Mouse (Mus musculus): ENCODE measurements around the gene Tacr1.
"Not testable (repeated sequence)": the region's sequence is repeated elsewhere in the genome, so short reads cannot be mapped to it uniquely, and the experiment has no call there.

Tacr1 gene

GRCm38 (mm10) chr6:82401595-82402451, at the start of gene Tacr1:
TSS of gene Tacr1 (plus strand) at chr6:82402334.
- POLR2A ChIA-PET, result interaction anchor here in 3 of 4 experiments (0.6 to 1.3 kb wide), 8 partner anchors 14 to 621 kb away, joined by 3 to 7 read pairs (median 3); no protein-coding TSS in a partner anchor
- CTCF ChIA-PET, result interaction anchor here (0.6 to 2.2 kb wide), 17 partner anchors 12 to 515 kb away, joined by 3 to 12 read pairs (median 5); no protein-coding TSS in a partner anchor

GRCm38 (mm10) chr6:82376144-82376543, 26.0 kb upstream of the Tacr1 start:
- CTCF ChIA-PET, result interaction anchor here in 1 of 4 experiments (0.6 kb wide), 1 partner anchor 24 kb away, joined by 3 read pairs; no protein-coding TSS in a partner anchor
- POLR2A ChIA-PET, result no interaction called here

GRCm38 (mm10) chr6:82383556-82383955, 18.6 kb upstream of the Tacr1 start:
- ChIA-PET CTCF (interaction anchor here (0.5 to 1.7 kb wide), 17 partner anchors 10 to 986 kb away, joined by 3 to 11 read pairs (median 3); no protein-coding TSS in a partner anchor), POLR2A (no interaction called here)

- POLR2A ChIA-PET, result interaction anchor here in 2 of 4 experiments (0.6 to 1.3 kb wide), 5 partner anchors 13 to 250 kb away, joined by 3 to 11 read pairs (median 3); no protein-coding TSS in a partner anchor
- CTCF ChIA-PET, result interaction anchor here in 3 of 4 experiments (0.7 to 2.2 kb wide), 19 partner anchors 11 to 515 kb away, joined by 3 to 12 read pairs (median 4); no protein-coding TSS in a partner anchor
Observed at GRCm38 (mm10) chr6:82402501-82403495, 664 bp downstream of the Tacr1 start.

GRCm38 (mm10) chr6:82418367-82418766, 16.2 kb downstream of the Tacr1 start:
- POLR2A ChIA-PET, result interaction anchor here in 1 of 4 experiments (1.3 to 1.5 kb wide), 2 partner anchors 15 kb away, joined by 3 read pairs; no protein-coding TSS in a partner anchor
- CTCF ChIA-PET, result interaction anchor here (0.5 to 1.7 kb wide), 22 partner anchors 10 to 525 kb away, joined by 3 to 12 read pairs (median 3); partner anchors contain the start of gene Tacr1 (in 1 of the 4)

- ChIA-PET CTCF (interaction anchor here in 1 of 4 experiments (1.3 kb wide), 1 partner anchor 444 kb away, joined by 3 read pairs; no protein-coding TSS in a partner anchor), POLR2A (interaction anchor here in 1 of 4 experiments (1.3 kb wide), 1 partner anchor 38 kb away, joined by 3 read pairs; no protein-coding TSS in a partner anchor)
Observed at GRCm38 (mm10) chr6:82420222-82420621, 18.1 kb downstream of the Tacr1 start.

GRCm38 (mm10) chr6:82428890-82429289, 26.8 kb downstream of the Tacr1 start:
- CTCF ChIA-PET, result interaction anchor here in 2 of 4 experiments (0.7 to 1.3 kb wide), 6 partner anchors 11 to 453 kb away, joined by 3 to 5 read pairs (median 4); no protein-coding TSS in a partner anchor
- POLR2A ChIA-PET, result interaction anchor here in 1 of 4 experiments (0.8 kb wide), 1 partner anchor 284 kb away, joined by 4 read pairs; no protein-coding TSS in a partner anchor

GRCm38 (mm10) chr6:82429766-82430165, 27.6 kb downstream of the Tacr1 start:
- POLR2A ChIA-PET, result interaction anchor here in 1 of 4 experiments (0.7 kb wide), 1 partner anchor 323 kb away, joined by 3 read pairs; no protein-coding TSS in a partner anchor
- CTCF ChIA-PET, result no interaction called here

GRCm38 (mm10) chr6:82437174-82437573, 35.0 kb downstream of the Tacr1 start:
- POLR2A ChIA-PET, result no interaction called here
- CTCF ChIA-PET, result no interaction called here

- POLR2A ChIA-PET, result not testable (repeated sequence)
Observed at GRCm38 (mm10) chr6:82452206-82453095, 50.3 kb downstream of the Tacr1 start.

GRCm38 (mm10) chr6:82455245-82455644, 53.1 kb downstream of the Tacr1 start:
- ChIA-PET CTCF (no interaction called here), POLR2A (no interaction called here)

More at GRCm38 (mm10) chr6:82452206-82453095, 50.3 kb downstream of the Tacr1 start:
- CTCF ChIA-PET, result not testable (repeated sequence)

- POLR2A ChIA-PET, result no interaction called here
- CTCF ChIA-PET, result no interaction called here
Observed at GRCm38 (mm10) chr6:82457163-82457763, 55.1 kb downstream of the Tacr1 start.

- ChIA-PET POLR2A (interaction anchor here in 1 of 4 experiments (0.7 to 1.6 kb wide), 2 partner anchors 39 to 526 kb away, joined by 3 read pairs; no protein-coding TSS in a partner anchor), CTCF (interaction anchor here in 1 of 4 experiments (0.6 kb wide), 1 partner anchor 1165 kb away, joined by 3 read pairs; no protein-coding TSS in a partner anchor)
Observed at GRCm38 (mm10) chr6:82458762-82459389, 56.7 kb downstream of the Tacr1 start.

- ChIA-PET CTCF (interaction anchor here in 1 of 4 experiments (0.5 kb wide), 1 partner anchor 870 kb away, joined by 4 read pairs; no protein-coding TSS in a partner anchor), POLR2A (interaction anchor here in 2 of 4 experiments (0.5 kb wide), 2 partner anchors 15 to 476 kb away, joined by 3 read pairs; no protein-coding TSS in a partner anchor)
Observed at GRCm38 (mm10) chr6:82463171-82463570, 61.0 kb downstream of the Tacr1 start.

- ChIA-PET POLR2A (no interaction called here), CTCF (interaction anchor here in 2 of 4 experiments (0.7 to 1.4 kb wide), 2 partner anchors 228 to 229 kb away, joined by 3 to 4 read pairs; no protein-coding TSS in a partner anchor)
Observed at GRCm38 (mm10) chr6:82474477-82474876, 72.3 kb downstream of the Tacr1 start.

GRCm38 (mm10) chr6:82483842-82484241, 81.7 kb downstream of the Tacr1 start:
- POLR2A ChIA-PET, result no interaction called here
- CTCF ChIA-PET, result no interaction called here
